Mouse (Mus musculus) forebrain, embryonic 10.5 days (tissue): ENCODE results near the gene Tspan31. TPM values are rescaled to one million over a fixed set of nuclear protein-coding genes. Genes with fewer than 3 reads are reported as not detected.

Experiments
- DNase-seq: peaks from one replicate; pipeline ENCODE4 v3.0.0-alpha.2; 2017; ENCODE audit warnings: low spot score; ENCODE audit errors: extremely low spot score
- H3K27ac ChIP-seq: fragments of 300-500 bp; sonication (generic); 2 replicates; pipeline ENCODE4 v1.5.1; 2016; ENCODE audit warnings: mild to moderate bottlenecking
- H3K27me3 ChIP-seq: fragments of 300-500 bp; sonication (generic); 2 replicates; pipeline ENCODE4 v1.6.1; 2016; ENCODE audit warnings: mild to moderate bottlenecking; ENCODE audit not compliant: poor library complexity, severe bottlenecking
- H3K36me3 ChIP-seq: fragments of 300-500 bp; sonication (generic); replicated peaks from 2 replicates; pipeline ENCODE4 v1.6.1; 2016; ENCODE audit warnings: mild to moderate bottlenecking, moderate library complexity
- H3K4me1 ChIP-seq: fragments of 300-500 bp; sonication (generic); 2 replicates; pipeline ENCODE4 v1.6.1; 2016
- H3K4me3 ChIP-seq: fragments of 300-500 bp; sonication (generic); 2 replicates; pipeline ENCODE4 v1.5.1; 2016; ENCODE audit warnings: mild to moderate bottlenecking, moderate library complexity
- H3K9me3 ChIP-seq: fragments of 300-500 bp; sonication (generic); 2 replicates; pipeline ENCODE4 v1.6.1; 2016; ENCODE audit warnings: mild to moderate bottlenecking, moderate library complexity
- WGBS: fragments of 180-500 bp; shearing (Covaris S2); methylation state at CpG from one replicate; pipeline ENCODE4 v1.1.7; 2016; 5-methylcytosine and 5-hydroxymethylcytosine counted together
- polyA plus RNA-seq: library from polyadenylated mRNA; unstranded; fragments of >200 nt; fragmentation: Nextera tagmentation; extraction: Ambion mirVana; gene quantifications from 2 replicates; pipeline ENCODE4 v1.2.1, GENCODE M21; 2016

Gene Tspan31
- polyA plus RNA-seq, 1 experiment from 2014 or later = 190 TPM

DNA sequence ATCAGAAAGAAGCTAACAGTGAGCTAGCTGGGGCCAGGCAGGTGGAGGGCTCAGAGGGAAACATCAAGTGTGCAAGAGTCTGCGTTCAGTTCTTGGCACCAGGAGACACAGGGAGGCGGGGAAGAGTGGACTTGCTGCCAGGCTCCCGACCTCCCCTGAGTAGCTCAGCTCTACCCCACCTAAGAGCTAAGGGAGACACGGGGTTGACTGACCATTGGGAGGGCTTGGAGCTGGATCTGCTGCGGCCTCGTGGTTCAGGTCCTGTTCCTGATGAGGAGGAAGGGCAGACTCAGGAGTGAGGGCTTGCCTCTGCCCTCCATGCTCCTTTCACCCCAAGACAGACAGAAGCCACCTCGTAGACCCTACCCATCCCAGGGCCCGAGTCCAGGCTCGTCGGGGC lies 29.1 kb upstream of the Tspan31 start:
- Histone ChIP-seq H3K36me3 (peaks cover 58% of the 10 kb centered on the region), H3K27ac (no peak overlapping the region), H3K4me3 (no peak overlapping the region), H3K27me3 (peaks cover 3% of the 10 kb centered on the region; the same call in 1 of the 2 replicates), H3K4me1 (no peaks in the 10 kb centered on the region), H3K9me3 (no peaks in the 10 kb centered on the region)
- WGBS = 88% methylated on average over 10 of the region's 10 CpGs
- DNase-seq = no peak

DNA sequence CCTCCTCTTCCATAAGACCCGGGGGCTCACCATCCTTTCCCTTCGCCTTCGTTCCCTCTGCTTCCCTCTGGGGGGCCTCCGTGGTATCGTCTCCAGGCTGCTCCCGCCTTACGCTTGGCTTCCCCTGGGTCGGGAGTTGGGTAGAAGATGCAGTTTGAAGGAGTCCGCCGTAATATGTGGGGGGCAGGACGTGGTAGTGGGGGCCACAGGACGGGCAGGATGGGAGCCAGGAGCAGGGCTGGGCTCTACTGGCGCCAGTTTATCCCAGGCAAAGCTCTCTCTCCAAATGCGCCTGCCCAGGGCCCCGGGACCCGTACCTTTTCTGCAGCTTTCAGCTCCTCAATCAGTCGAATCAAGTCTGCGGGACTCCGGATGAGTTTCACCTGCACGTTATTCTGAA lies 28.4 kb upstream of the Tspan31 start:
- Histone ChIP-seq H3K4me1 (no peaks in the 10 kb centered on the region), H3K27me3 (peaks cover 10% of the 10 kb centered on the region), H3K9me3 (no peaks in the 10 kb centered on the region), H3K4me3 (no peak overlapping the region), H3K27ac (no peak overlapping the region), H3K36me3 (peaks cover 58% of the 10 kb centered on the region)
- WGBS = 77% methylated on average over 20 of the region's 20 CpGs
- no peak for DNase-seq

GRCm38 (mm10) chr10:127094382-127094802 lies 24.3 kb upstream of the Tspan31 start:
- H3K36me3 ChIP-seq = peaks cover 51% of the 10 kb centered on the region
- H3K4me1 ChIP-seq = peaks cover 25% of the 10 kb centered on the region
- no peak overlapping the region for H3K4me3 ChIP-seq
- H3K27me3 ChIP-seq = peaks cover 51% of the 10 kb centered on the region
- no peak for DNase-seq
- H3K9me3 ChIP-seq = no peaks in the 10 kb centered on the region
- H3K27ac ChIP-seq = no peak overlapping the region
- WGBS = 68% methylated on average over 7 of the region's 7 CpGs

GRCm38 (mm10) chr10:127092742-127093141 lies 22.7 kb upstream of the Tspan31 start:
- 47% methylated on average over 4 of the region's 4 CpGs for whole genome bisulfite sequencing
- H3K4me1 ChIP-seq = peaks cover 25% of the 10 kb centered on the region
- peaks cover 34% of the 10 kb centered on the region for H3K36me3 ChIP-seq
- no peak for DNase-seq
- no peaks in the 10 kb centered on the region for H3K9me3 ChIP-seq
- no peak overlapping the region for H3K4me3 ChIP-seq
- peaks cover 68% of the 10 kb centered on the region for H3K27me3 ChIP-seq
- H3K27ac ChIP-seq = no peak overlapping the region

DNA sequence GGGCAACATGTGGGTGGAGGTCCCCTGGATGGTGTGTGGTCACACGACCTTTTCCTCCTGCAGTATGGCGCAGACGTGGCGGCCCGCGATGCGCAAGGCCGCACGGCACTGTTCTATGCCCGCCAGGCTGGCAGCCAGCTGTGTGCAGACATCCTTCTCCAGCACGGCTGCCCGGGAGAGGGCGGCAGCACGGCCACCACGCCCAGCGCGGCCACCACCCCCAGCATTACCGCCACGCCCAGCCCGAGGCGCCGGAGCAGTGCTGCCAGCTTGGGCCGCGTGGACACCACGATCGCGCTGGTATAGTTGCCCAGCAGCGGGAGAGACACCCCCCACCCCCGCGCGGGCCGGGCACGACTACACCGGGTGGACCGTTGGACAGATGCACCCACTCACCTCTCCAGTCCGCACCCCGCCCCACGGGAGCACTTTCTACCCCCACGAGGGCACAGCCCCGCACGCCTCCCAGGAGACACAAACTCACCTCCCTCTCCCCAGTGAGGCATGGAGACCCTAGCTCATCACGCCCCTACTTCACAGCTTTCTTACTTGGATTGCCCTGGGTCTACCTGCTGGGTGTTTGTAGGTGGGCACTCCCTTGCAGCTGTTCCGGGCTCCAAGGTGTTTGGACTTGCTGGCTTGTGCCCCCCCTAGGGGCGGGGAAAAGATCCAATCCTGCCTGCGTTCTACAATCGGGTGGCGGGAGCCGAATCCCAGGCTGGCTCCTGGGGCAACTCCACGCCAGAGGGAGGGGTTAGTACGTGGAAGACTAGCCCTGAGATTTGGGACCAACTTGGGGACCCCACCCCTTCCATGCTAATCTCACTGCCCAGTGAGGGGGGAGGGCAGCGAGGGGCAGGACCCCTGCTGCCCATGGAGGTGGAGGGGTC lies 21.7 kb upstream of the Tspan31 start:
- H3K36me3 ChIP-seq = peaks cover 24% of the 10 kb centered on the region
- peaks cover 77% of the 10 kb centered on the region for H3K27me3 ChIP-seq
- WGBS = 5% methylated on average over 51 of the region's 51 CpGs
- peak overlapping the region; percentile 43 for H3K4me3 ChIP-seq
- no peak overlapping the region for H3K27ac ChIP-seq
- DNase-seq = no peak
- peaks cover 25% of the 10 kb centered on the region for H3K4me1 ChIP-seq
- H3K9me3 ChIP-seq = no peaks in the 10 kb centered on the region

DNA sequence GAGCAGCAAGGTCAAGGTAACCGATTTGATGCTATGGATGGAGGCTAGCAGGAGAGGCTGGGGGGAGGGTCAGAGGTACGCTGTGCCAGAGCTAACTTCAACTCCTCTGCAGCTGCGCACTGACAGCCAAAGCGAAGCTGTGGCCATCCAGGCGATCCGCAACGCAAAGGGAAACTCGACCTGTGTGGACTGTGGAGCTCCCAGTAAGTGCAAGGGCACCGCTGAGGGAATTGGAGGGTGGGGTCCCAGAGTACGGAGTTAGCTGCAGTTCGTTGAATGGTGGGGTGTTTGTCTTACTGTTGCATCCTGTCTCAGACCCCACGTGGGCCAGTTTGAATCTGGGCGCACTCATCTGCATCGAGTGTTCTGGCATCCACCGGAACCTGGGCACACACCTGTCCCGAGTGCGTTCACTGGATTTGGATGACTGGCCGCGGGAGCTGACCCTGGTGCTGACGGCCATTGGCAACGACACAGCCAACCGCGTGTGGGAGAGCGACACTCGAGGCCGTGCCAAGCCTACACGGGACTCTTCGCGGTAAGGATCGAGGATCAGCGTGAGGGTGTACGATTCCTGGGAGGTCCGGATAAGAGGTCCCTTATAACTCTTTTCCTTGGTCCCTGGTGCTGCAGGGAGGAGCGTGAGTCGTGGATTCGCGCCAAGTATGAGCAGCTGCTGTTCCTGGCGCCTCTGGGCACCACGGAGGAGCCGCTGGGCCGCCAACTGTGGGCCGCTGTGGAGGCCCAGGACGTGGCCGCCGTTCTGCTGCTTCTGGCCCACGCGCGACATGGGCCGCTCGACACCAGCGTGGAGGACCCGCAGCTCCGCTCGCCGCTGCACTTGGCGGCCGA lies 20.7 kb upstream of the Tspan31 start:
- DNase-seq = no peak
- 8% methylated on average over 57 of the region's 57 CpGs for WGBS

DNA sequence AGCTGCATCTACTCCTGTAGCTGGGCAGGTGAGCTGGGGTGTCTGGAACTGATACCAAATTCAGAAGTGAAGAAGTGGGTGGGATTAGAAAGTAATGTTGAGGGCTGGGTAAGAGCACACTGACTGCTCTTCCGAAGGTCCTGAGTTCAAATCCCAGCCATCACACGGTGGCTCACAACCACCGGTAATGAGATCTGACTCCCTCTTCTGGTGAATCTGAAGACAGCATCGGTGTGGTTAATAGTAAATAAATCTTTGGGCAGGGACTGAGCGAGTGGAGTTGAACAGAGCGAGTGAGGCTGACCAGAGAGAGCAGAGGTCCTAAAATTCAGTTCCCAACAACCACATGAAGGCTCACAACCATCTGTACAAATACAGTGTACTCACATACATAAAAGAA lies 15.6 kb upstream of the Tspan31 start:
- Histone ChIP-seq H3K9me3 (no peaks in the 10 kb centered on the region), H3K36me3 (no peaks in the 10 kb centered on the region), H3K4me1 (peaks cover 25% of the 10 kb centered on the region), H3K27me3 (peaks cover 86% of the 10 kb centered on the region), H3K27ac (no peak overlapping the region), H3K4me3 (no peak overlapping the region)
- no peak for DNase-seq
- WGBS = 80% methylated on average over 6 of the region's 6 CpGs

More for the DNA sequence above, 20.7 kb upstream of the Tspan31 start:
- H3K4me1 ChIP-seq = peaks cover 25% of the 10 kb centered on the region
- H3K27ac ChIP-seq = no peak overlapping the region
- H3K36me3 ChIP-seq = peaks cover 14% of the 10 kb centered on the region
- H3K9me3 ChIP-seq = no peaks in the 10 kb centered on the region
- H3K27me3 ChIP-seq = peaks cover 77% of the 10 kb centered on the region
- peak overlapping the region; percentile 43 for H3K4me3 ChIP-seq

GRCm38 (mm10) chr10:127085052-127085451 lies 15.0 kb upstream of the Tspan31 start:
- Histone ChIP-seq H3K4me1 (peaks cover 25% of the 10 kb centered on the region), H3K9me3 (0 out of 2 replicates have a peak, but pooled peaks cover 2% of the 10 kb centered on the region), H3K27me3 (peaks cover 86% of the 10 kb centered on the region), H3K4me3 (no peak overlapping the region), H3K27ac (no peak overlapping the region), H3K36me3 (no peaks in the 10 kb centered on the region)
- 84% methylated on average over 9 of the region's 9 CpGs for WGBS
- DNase-seq = no peak

- H3K4me3 ChIP-seq = no peak overlapping the region
- no peak for DNase-seq
- H3K36me3 ChIP-seq = no peaks in the 10 kb centered on the region
- no peak overlapping the region for H3K27ac ChIP-seq
- H3K27me3 ChIP-seq = peaks cover 86% of the 10 kb centered on the region
- peaks cover 34% of the 10 kb centered on the region for H3K4me1 ChIP-seq
- WGBS = 64% methylated on average over 5 of the region's 5 CpGs
- 0 out of 2 replicates have a peak, but pooled peaks cover 3% of the 10 kb centered on the region for H3K9me3 ChIP-seq
These were observed 13.8 kb upstream of the Tspan31 start for GRCm38 (mm10) chr10:127083915-127084306.

- Histone ChIP-seq H3K9me3 (0 out of 2 replicates have a peak, but pooled peaks cover 3% of the 10 kb centered on the region), H3K27me3 (peaks cover 86% of the 10 kb centered on the region), H3K27ac (no peak overlapping the region), H3K4me1 (peaks cover 39% of the 10 kb centered on the region), H3K36me3 (no peaks in the 10 kb centered on the region), H3K4me3 (no peak overlapping the region)
- no peak for DNase-seq
- 28% methylated on average over 8 of the region's 8 CpGs for WGBS
These were observed 13.3 kb upstream of the Tspan31 start for GRCm38 (mm10) chr10:127083292-127083914.

DNA sequence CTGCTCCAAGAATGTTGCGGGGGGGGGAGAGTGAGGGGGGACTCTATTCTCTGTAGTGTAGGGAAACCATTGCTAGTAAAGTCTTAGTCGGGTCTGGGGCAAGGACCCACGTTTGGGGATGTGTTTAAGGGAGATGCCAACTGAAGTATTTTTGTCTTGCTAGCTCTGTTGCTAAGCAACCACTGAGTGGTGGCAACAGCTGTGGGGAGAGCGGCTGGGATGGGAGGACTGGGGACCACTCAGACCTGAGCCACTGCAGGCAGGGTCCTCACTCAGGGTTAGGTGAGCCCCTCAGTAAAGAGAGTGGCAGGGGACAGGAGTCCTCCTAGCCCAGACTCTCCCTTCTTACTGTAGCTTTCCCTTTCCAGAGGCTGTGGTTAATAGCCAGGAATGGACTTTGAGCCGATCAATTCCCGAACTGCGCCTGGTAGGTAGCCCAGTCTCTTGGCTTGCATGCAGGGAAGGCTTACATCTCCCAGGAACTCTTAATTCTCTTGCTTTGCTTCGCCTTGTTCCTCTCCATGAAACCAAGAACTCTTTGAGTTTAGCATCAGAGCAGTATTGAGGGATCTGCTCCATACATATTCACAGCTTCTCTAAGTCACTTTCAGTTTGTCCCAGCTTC lies 12.0 kb upstream of the Tspan31 start:
- DNase-seq = peak; percentile 49
- H3K4me3 ChIP-seq = peak overlapping the region; percentile 68; the same call in 1 of the 2 replicates
- H3K27ac ChIP-seq = no peak overlapping the region
- H3K4me1 ChIP-seq = peaks cover 50% of the 10 kb centered on the region
- H3K36me3 ChIP-seq = no peaks in the 10 kb centered on the region
- H3K9me3 ChIP-seq = 0 out of 2 replicates have a peak, but pooled peaks cover 3% of the 10 kb centered on the region
- peaks cover 86% of the 10 kb centered on the region for H3K27me3 ChIP-seq
- WGBS = 32% methylated on average over 8 of the region's 8 CpGs
